Mouse (Mus musculus): ENCODE results near the gene Slc25a25.

DNA sequence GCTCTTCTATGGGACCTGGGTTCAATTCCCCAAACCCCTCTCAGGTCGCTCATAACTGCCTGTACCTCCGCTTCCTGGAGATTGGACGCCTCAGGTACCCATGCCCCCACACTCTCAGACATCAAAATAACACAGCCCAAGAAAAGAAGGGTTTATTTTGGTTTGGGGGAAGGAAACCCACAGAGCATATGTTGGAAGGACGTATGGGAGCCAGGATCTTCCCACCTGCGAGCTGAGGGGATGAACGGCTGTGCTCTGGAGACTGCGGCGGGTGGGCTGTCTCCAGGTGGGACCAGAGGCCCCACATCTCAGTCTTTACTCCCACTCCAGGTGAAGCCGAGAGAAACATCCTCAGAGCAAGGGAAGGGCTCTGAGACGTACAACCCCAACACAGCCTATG is 74.3 kb downstream of the Slc25a25 start:
- TF ChIP-seq CTCF (IDR thresholded peaks at IDR 0.05; ENCODE audit: extremely low read depth, insufficient read depth, insufficient read length, insufficient replicate concordance) (no peak), POLR2A (IDR thresholded peaks at IDR 0.05; ENCODE audit: low read depth, low read length) (no peak)

All from spleen, adult 2 months (tissue).